Mouse (Mus musculus): ENCODE measurements around the gene Dennd2c. TPM values are rescaled to one million over a fixed set of nuclear protein-coding genes. Genes with fewer than 3 reads are reported as not detected.
"Not testable (repeated sequence)": the region's sequence is repeated elsewhere in the genome, so short reads cannot be mapped to it uniquely, and the experiment has no call there.

Dennd2c gene
- total RNA-seq, 2 experiments from 2014 or later = 5.9 to 8.6 TPM

DNA sequence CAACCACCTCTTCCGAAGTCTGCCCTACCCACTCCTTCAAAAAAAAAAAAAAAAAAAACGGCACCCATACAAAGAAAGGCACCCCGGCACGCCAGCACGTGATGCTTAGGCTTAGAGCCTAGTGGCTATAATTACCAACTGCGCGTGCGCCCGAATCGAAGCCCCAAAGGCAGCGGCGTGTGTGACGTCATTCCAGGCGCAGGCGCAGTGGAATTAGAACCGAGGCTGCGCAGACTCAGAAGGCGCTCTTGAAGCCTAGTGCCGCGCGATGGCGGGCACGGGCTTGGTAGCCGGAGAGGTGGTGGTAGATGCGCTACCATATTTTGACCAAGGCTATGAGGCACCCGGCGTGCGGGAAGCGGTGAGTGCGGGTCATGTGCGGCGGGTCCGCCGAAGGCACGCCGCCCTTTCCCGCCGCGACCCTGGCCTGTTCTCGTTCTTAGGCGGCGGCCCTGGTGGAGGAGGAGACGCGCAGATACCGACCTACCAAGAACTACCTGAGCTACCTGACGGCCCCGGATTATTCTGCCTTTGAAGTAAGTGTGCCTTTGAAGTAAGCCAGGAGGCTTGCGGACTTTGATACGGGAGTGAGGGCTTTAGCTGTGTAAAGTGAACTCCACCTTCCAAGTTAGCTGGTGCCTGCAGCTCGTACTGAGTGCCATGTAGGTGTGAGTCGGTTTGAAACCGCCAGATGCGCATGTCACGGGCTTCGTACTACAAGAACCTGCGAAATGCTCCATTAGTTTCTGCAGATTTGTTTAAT, 69.3 kb downstream of the Dennd2c start, which contains the start of gene Bcas2:
Gene Bcas2 (plus strand): TSS at position 151 of the 763 bp plus-strand sequence.
- peak; percentile 99 for DNase-seq

DNA sequence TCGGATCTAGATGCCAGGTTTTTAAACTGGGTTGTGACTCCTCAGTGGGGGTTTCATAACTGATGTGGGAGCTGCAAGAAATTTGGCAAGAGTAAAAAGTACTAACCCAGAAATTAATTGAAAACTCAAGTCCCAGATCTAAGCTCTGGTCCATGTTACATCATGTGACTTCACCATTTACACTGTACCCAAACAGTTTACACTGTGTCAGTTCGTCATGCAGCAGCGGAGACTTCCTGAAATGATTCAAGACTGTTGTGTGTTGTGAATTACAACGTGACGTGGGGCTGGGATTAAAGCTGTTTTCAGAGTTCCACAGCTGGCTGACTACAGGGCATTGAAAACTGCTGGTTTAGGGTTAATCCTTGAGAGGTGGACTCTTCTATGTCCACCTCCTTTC, 70.2 kb downstream of the Dennd2c start:
- no peak for DNase-seq

DNA sequence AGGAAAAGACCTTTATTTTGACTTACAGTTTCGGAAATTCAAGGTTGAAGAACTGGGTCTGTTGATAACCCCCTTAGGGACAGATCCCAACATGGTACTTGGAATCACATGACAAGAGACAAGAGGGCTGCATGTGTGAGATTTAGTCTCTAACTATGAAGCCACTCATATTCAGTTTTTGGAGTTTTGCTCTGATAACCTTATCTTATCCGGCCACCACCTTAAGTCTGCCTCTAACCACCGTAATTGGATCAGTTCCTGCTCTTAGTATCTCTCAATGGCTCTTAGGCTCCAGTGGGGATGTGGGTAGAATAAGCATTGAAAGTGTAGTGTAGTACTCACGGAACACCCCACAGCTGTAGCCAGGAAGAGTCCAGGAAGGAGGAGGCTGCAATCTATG, 74.3 kb downstream of the Dennd2c start:
- no peak for DNase-seq

DNA sequence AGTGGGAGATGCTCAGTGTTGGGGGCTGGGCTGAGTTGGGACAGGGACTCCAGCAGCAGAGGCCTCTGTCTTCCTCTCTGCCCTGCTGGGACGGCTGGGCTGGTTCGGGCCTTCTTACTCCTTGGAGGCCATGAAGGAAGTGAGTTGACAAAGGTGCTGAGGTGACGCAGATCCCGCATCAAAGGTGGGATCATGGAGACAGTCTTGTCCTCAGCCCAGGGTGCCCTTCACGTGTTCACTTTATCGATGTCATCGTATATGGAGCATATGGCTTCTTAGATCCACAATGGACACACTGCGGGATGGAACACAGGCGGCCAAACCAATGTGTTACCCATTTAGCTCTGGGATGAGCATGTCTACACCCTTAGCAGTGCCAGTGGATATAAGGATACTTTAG, 77.1 kb downstream of the Dennd2c start:
- no peak for DNase-seq

DNA sequence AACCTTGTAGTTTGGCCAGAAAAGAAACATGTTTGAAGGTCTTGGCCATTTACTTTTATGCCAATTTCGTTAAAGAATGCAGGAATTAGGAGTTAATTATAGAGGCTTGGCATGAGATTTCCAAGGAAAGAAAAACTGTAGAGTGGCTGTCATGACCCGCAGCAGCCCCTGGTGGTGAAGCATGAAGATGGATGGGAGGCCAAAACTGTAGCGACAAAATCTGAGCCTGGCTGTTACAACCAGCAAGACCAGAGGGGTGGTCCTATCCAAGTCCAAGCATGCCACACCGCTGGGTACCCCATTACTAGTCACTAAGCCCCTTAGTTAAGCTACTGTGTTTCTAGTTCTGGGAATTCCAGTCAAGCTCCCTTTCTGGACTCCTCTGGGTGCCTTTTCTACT, 78.8 kb downstream of the Dennd2c start:
- DNase-seq = no peak

DNA sequence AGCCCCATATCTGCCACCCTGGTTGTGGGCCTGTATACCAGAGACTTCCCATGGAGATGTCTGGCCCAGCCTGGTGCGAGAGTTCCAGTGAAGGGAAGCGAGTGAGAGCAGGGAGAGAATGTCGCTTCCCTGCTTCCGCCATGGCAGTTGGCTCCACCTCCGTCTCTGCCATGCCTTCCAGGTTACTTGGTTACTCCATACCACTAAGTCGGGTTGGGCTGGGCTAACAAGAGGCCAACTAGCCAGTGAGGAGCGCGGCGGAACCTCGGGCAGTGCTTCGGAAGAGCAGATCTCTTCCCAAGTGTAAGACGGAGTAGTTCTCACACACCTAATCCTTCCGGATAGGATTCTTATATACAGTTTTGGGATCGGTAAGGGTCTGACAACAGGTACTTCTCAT, 80.4 kb downstream of the Dennd2c start:
- DNase-seq = no peak

DNA sequence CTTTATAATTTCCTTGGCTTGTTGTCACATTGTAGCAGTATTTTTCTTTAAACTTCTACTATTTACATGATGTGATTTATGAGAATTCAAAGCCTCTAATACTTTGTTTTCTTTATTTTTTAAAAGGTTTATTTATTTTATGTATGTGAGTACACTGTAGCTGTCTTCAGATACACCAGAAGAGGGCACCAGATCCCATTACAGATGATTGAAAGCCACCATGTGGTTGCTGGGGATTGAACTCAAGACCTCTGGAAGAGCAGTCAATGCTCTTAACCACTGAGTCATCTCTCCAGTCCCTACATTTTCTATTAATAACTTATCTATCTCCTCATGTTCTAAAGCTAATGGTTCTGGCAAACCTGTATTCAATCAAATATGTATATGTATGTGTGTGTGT, 82.1 kb downstream of the Dennd2c start:
- not testable (repeated sequence) for DNase-seq

DNA sequence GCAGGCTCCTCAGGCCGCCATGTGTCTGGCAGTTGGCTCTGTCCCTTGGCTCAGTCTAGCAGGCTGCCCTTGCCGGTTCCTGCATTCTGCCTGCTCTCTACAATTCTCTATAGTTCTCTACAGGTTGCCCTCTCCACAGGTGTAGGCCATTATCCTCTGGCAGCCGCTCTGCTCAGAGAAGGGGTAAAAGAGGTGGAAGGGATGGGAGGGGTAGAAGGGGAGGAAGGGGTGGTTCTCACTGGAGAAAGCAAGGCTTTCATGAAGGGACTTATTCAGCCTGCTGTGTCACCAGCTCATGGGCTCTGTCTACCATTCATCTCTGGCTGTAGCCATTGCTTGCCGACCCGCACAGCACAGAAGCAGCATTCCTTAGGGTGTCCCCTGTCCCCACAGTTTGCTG, 86.0 kb downstream of the Dennd2c start:
- no peak for DNase-seq

DNA sequence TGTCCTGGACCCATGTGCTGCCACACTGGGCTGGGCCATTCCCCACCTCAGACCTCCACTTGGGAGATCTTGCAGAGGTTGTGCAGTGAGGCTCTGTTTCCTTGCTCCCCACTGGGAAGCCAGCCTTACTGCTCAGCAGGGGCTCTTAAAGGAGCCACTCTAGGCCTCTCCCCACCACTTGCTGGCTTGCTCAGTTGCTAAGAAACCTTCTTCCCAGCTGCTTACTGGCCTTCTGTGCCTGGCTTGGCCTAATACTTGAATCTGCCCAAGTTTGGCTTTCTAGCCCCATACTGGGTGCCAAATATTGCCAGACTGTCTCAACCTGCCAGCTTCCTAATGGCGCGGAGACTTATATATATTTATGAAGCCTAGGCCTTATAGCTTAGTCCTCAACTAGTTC, 86.5 kb downstream of the Dennd2c start:
- no peak for DNase-seq

DNA sequence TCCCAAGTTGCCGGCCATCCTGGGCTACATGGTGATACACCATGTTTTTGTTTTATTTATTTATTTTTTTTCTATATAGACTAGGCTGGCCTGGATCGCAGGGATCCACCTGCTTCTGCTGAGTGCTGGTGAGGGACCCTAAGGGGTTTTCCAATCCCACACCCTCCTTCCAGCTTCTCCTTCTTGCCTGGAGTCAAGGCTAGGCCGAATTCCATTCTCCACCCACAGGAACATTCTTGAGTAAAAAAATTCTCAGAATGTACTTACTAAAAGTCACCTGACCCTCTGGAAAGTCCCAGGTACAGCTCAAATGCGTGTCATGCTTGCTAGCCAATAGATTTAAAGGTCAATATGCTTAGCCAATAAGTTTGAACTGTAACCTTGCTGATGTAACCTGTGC, 89.8 kb downstream of the Dennd2c start:
- no peak for DNase-seq

DNA sequence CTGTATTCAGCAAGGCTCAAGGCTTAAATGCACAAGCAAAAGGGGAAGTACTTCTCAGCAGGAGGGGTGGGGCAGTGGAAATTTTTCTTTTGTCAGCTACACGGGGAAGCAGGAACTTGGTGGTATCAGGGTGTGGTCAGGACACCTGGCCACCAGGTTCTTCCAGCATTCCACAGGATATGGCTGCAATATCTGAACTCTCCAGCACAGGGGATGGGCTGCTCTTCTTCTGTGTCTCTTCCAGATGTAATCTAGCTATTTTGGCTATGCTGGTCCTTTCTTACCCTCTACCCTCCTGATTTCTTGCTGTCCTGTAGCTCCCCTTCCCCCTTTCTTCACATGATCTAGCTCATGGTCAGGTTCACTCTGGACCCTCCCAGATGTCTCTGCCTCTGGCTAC, 90.8 kb downstream of the Dennd2c start:
- DNase-seq = no peak

DNA sequence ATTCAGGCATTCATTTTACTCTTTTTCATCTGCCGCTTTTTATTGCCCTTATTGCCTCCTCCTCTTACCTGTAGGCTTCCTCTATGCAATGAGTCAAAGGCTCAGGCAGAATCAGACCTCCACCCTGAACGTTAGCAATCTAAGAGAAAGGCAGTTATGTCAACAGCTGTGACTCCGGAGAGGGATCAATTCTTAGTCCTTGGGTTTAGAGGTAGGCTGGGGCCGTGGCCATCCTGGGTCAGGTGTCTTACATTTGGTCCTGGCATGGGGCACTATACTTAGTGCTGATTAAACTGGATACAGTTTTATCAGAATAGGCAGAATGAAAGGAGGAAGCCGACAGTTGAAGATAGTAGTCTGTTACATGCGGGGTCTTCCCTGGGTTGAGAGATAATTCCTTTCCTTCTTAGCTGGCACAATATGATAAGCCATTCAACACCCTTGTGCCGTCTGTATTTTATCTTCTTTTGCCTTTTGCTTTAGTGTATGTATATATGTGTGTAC, 94.0 kb downstream of the Dennd2c start:
- no peak for DNase-seq

DNA sequence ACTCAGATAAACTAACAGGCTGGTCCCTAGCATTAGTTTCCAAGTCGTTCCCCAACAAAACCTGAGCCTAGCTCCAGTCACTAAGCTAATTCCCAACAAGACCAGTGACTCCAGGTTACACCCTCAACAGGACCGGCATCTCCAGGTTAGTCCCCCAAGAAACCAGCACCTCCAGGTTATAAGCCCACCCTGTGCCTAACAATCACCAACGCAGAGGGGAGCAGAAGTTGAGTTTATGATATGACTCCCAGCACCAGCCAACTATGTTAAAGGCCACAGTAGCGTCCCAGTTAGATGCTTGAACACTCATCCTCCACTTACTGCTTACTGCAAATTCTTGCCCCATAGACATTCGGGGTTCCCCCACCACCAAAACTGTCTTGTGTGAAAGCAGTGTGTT, 97.0 kb downstream of the Dennd2c start:
- DNase-seq = no peak

DNA sequence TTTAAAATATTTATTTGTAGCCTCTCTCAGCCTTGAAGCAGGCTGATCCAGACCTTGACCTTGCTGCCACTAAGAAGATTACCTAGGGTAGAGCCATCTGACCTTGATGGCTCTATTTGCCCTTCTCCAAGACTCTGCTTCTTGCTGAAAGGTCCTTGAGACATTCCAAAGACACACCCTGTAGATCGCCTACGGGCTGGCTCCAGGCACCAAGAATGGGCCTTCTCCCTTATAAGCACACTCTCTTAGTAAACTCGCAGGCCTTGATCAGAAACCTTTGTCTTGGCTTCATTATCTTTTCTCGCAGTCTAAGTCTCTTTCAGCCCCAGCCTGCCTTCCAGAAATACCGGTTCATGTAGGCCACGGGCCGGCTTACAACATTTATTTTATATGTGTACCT, 98.7 kb downstream of the Dennd2c start:
- not testable (repeated sequence) for DNase-seq

DNA sequence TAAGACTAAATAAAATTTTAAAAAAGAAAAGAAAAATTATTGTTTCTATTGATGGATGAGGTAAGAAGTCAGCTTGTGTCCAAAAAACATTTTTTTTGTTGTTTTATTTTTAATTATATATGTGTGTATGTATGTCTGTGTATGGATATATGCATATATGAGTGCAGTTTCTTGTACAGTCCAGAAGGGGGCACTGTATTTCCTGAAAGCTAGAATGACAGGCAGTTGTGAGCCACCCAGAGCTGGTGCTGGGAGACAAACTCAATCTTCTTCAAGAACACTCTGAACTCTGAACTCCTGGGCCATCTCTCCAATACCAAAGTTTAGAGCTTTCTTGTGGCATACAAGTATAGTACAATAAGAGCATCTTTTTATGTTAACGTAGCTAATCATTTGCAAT, 101.2 kb downstream of the Dennd2c start:
- DNase-seq = no peak

DNA sequence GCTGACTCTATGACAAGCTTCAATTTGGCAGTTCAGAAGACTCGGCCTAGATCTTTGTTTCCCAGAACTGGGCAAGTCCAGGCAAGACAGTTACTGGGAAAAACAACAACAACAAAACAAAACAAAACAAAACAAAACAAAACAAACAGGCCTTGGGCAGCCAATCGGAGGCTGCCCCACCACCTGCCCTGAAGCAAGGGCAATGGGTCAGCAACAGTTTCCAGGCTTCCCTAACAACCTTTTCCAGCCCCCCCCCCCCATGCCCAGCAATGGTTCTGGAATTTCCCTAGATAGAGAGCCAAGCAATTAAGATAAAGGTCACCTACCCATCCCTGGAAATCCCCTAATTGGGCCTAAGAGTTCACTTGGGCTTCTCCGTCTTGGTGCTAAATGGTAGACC, 102.0 kb downstream of the Dennd2c start:
- DNase-seq = no peak

DNA sequence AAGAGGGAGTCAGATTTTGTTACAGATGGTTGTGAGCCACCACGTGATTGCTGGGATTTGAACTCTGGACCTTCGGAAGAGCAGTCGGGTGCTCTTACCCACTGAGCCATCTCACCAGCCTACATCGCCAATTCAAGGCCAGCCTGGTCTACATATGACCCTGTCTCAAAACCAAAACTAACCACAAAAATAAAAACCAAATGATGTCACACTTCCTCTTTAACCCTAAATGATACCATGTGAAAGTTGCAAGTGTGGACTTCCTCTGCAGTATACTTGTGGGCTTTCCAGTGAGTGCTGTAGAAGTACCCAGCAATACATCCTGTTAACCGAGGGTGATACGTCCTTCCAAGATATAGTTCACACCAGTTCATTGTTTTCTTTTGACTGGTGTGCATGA, 104.0 kb downstream of the Dennd2c start:
- DNase-seq = no peak

DNA sequence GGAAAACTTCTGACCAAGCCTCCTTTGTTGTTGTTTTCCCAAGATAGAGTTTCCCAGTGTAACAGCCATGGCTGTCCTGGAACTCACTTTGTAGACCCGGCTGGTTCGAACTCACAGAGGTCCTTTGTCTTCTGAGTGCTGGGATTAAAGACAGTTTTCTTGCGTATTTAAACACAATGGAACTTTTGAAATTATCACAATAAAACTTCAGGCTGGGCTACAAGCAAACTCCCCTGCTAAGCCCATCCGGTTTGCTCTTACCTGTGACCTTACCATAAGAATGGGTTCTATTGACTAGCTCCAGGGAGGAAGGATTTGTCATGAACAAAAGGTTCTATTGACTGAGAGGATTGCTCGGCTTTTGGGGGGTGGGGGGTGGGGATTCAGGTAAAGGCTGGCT, 105.3 kb downstream of the Dennd2c start:
- no peak for DNase-seq

DNA sequence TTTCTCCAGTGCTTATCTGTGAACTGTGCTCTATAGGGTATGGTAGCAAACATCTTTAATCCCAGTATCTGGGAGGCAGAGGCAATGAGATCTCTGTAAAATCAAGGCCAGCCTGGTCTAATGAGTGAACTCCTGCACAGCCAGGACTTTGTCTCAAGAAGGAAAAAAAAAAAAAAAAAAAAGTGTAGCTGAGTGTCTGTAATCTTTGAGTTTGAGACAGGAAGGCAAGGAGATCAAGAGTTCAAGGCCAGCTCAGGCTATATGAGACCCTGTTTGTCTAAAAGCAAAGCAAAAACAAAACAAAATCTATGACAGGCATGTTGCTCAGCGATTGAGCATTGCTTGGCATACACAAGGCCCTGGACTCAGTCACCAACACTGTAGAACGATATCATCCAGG, 105.8 kb downstream of the Dennd2c start:
- no peak for DNase-seq

DNA sequence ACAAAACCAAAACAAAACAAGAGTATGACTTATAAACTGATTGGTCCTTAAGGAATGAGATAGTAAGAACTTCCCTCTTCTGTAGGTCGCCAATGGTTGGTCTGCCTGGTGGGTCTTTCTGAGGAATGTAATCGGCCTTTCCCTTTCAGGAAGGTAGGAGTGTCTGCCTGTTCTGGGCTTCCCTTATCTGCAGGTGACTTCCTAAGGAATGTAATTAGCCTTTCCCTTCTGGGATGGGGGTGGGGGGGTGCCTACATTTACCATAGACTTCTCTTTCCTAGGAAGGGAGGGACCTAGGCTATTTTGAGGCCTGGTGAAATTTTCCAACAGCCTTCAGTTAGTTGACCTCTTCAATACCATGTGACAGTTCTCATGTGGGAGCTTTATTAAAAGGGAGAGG, 108.7 kb downstream of the Dennd2c start:
- no peak for DNase-seq

DNA sequence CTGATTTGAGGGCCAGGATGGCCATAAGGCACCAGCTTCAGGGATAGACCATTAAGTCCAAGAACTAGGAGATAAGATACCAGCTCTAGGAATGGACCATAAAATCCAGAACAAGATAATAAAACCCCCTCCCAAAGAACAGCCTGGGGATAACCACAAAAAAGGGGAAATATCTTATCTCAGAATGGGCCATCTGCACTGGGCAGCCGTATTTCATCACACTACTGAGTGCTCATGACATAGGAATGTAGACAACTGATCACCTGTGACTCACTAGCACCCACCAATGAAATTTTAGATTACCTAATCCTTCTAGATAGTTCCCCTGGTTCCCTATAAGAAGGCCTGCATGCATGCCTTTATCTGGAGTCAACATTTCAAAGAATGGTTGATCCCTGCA, 109.7 kb downstream of the Dennd2c start:
- DNase-seq = no peak

DNA sequence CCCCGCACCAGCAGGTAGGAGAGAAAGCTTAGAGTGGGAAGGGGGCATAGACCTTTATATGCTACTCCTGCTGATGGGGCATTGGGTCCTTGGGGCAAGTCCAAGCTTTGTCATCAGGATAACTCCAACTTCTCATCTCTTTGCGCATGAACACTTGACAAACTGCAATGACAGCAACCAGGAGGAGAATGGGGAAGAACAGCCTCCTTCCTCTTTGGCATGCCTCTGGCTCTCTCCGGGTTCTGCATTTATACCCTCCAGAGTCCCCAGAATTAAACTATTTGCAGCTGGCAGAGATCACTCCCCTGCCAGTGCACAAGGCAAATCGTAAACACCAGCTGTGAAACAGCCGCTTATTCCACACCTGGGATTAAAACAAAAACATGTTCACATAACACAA, 111.1 kb downstream of the Dennd2c start:
- no peak for DNase-seq

DNA sequence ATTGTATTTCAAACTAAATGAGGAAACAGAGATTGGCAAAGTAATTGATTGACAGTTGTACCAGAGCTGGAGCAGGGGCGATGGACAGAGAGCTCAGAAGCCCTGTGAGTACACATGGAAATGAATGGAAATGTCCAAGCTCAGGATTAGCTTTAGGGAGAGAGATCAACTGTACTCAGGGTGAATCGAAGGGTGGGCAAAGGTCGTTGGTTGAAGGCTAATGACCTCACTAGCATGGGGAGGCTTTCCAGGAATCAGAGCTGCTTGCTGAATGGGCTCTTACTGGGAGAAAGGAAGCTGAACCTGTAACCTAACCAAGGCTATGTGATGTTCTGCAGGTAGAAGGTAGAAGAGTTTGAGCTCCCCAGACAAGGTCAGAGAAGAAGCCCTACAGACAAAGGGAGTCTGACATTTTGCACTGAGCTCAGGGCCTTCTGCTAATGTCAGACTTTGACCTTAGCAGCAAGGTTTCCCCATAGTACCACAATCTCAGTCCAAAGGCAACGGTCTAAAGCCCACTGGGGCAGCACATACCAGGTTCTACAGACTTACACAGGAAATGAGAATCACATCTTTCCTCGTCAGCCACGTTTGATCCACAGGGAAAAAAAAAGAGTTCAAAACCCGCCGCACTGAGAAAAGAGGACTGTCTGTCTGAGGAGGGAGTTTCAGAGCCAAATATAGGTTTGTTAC, 112.3 kb downstream of the Dennd2c start:
- no peak for DNase-seq

DNA sequence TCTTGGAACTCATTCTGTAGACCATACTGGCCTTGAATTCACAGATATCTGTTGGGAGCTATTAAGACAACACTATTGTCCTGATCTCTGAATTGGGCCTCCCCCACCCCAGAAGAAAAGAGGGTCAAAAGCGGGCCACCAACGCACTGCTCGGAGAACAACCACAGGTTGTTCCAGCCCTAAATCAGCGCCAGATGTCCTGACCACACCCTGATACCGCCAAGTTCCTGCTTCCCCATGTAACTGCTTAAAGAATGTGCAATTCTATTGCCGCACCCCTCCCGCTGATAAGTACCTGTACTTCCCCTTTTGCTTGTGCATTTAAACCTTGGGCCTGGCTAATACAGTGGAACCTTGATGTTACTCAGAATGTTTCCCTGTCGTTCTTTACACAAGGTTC, 113.0 kb downstream of the Dennd2c start:
- not testable (repeated sequence) for DNase-seq

Data from gastrocnemius, postnatal 10 days (tissue).